Comparison of ENCODE assay signal across 8 mouse cellular contexts in the genomic region with DNA sequence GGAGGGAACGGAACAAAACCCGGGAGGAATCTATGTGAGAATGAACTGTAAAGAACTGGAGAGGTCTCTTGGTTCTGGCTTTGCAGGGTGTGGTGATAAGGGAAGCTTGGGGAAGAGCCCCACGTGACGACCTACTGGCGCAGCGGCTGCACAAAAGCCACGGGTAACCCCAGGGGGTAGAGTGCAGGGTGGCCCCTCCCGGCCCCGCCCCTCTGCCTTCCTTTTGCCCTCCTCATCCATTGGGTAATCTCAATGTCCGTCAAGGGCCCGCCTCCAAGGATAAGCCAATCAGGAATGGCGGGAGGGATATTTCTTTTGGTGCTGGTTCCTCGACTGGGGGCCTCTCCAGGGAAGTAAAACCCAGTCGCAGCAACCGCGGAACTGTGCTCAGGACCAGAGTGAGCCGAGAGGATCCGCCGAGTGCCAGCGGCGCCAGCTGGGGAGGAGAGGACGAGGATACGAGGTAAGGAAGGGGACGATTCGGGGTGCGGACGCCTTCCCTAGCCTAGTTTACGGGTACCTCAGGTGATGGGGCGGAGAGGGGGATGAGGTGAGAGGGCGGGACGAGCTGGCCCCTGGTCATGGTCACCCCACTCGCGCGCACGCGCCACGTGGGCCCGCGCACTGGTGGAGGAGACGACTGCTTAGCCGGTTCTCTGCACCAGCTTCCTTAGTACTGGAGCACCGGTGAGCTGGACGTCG. TPM values are rescaled to one million over a fixed set of nuclear protein-coding genes. Genes with fewer than 3 reads are reported as not detected.
DNase-seq lines count a peak whose midpoint lies in the region; ATAC-seq lines count a peak whose summit lies in the region.

A gene (plus strand): TSS at position 319 of the 702 bp plus-strand sequence.

- peak; percentile 82 for DNase-seq in c-Kit-negative CD71-positive TER-119-positive erythroid progenitor cells, embryonic 14.5 days (ENCODE audit: low read depth, low spot score)
- peak; percentile 71 for DNase-seq in fibroblast of lung, adult 2 months (ENCODE audit: low read depth)
- DNase-seq in kidney, postnatal 14 days = peak; percentile 95
- DNase-seq in liver, embryonic 13.5 days = peak; percentile 86
- DNase-seq in neural tube, embryonic 10.5 days (ENCODE audit: extremely low spot score, low spot score) = peak; percentile 88

- peak within 1 kb of the TSS; percentile 59 to 87 for H3K27ac ChIP-seq in heart, embryonic 14.5 days (replicated peaks in 1 of 2; ENCODE audit: control insufficient read depth in 1 of 2, insufficient read depth in 1 of 2, low read depth in 2 of 2, low read length in 2 of 2)
- H3K27ac ChIP-seq in liver, embryonic 13.5 days = peak within 1 kb of the TSS; percentile 79
- peak within 1 kb of the TSS; percentile 87 for H3K27ac ChIP-seq in stomach, embryonic 16.5 days (ENCODE audit: low read length)

- no peaks in the 10 kb centered on the region for H3K9me3 ChIP-seq in heart, embryonic 14.5 days (ENCODE audit: control insufficient read depth, low read length)
- H3K9me3 ChIP-seq in liver, embryonic 13.5 days (replicated peaks) = no peaks in the 10 kb centered on the region
- no peaks in the 10 kb centered on the region for H3K9me3 ChIP-seq in stomach, embryonic 16.5 days (replicated peaks; ENCODE audit: control insufficient read depth, low read length)

- H3K9ac ChIP-seq in heart, embryonic 14.5 days (ENCODE audit: low read length) = peak within 1 kb of the TSS; percentile 73
- peak within 1 kb of the TSS; percentile 77 for H3K9ac ChIP-seq in liver, embryonic 13.5 days
- peak within 1 kb of the TSS; percentile 77 for H3K9ac ChIP-seq in stomach, embryonic 16.5 days (ENCODE audit: low read length)

- peak; percentile 97 for ATAC-seq in CD4-positive, CD25-positive, alpha-beta regulatory T cell, adult 4 months
- peak; percentile 96 for ATAC-seq in heart, embryonic 14.5 days (ENCODE audit: insufficient number of reproducible peaks, insufficient read depth, low FRiP score, low read depth)
- peak; percentile 99 for ATAC-seq in liver, embryonic 13.5 days (ENCODE audit: low read depth)
- peak; percentile 99 for ATAC-seq in stomach, embryonic 16.5 days (ENCODE audit: insufficient read depth, low FRiP score)

- H3K36me3 ChIP-seq in heart, embryonic 14.5 days (ENCODE audit: control insufficient read depth, insufficient read depth, low read length) = peaks cover 24% of the 10 kb centered on the region
- H3K36me3 ChIP-seq in liver, embryonic 13.5 days = peaks cover 28% of the 10 kb centered on the region
- peaks cover 14% of the 10 kb centered on the region for H3K36me3 ChIP-seq in stomach, embryonic 16.5 days (ENCODE audit: control insufficient read depth, insufficient read depth, low read length)

- peaks cover 0 to 8% of the 10 kb centered on the region in 2 experiments; a peak in 2 of 4 replicates for H3K4me1 ChIP-seq in heart, embryonic 14.5 days (ENCODE audit: control insufficient read depth in 2 of 2, insufficient read depth in 2 of 2, low read length in 2 of 2)
- peaks cover 36% of the 10 kb centered on the region for H3K4me1 ChIP-seq in liver, embryonic 13.5 days (replicated peaks)
- peaks cover 9% of the 10 kb centered on the region; the same call in 1 of the 2 replicates for H3K4me1 ChIP-seq in stomach, embryonic 16.5 days (ENCODE audit: control insufficient read depth, insufficient read depth, low read length)

- H3K4me3 ChIP-seq in heart, embryonic 14.5 days (ENCODE audit: control insufficient read depth in 1 of 2, insufficient read depth in 1 of 2, low read depth in 1 of 2, low read length in 2 of 2) = peak within 1 kb of the TSS; percentile 65 to 100
- H3K4me3 ChIP-seq in liver, embryonic 13.5 days (replicated peaks) = peak within 1 kb of the TSS; percentile 74
- peak within 1 kb of the TSS; percentile 79 for H3K4me3 ChIP-seq in stomach, embryonic 16.5 days (replicated peaks; ENCODE audit: low read length)

- H3K4me2 ChIP-seq in heart, embryonic 14.5 days (ENCODE audit: low read length) = peak within 1 kb of the TSS; percentile 86
- peak within 1 kb of the TSS; percentile 94 for H3K4me2 ChIP-seq in liver, embryonic 13.5 days
- H3K4me2 ChIP-seq in stomach, embryonic 16.5 days (ENCODE audit: low read depth, low read length) = peak within 1 kb of the TSS; percentile 77

- H3K27me3 ChIP-seq in heart, embryonic 14.5 days (ENCODE audit: control insufficient read depth, insufficient read depth, low read length) = no peaks in the 10 kb centered on the region
- no peaks in the 10 kb centered on the region for H3K27me3 ChIP-seq in liver, embryonic 13.5 days
- no peaks in the 10 kb centered on the region for H3K27me3 ChIP-seq in stomach, embryonic 16.5 days (ENCODE audit: control insufficient read depth, insufficient read depth, low read length)

- under 1% methylated on average over 44 of the region's 44 CpGs for WGBS in heart, embryonic 14.5 days
- WGBS in liver, embryonic 13.5 days (ENCODE audit: insufficient replicate concordance) = under 1% methylated on average over 44 of the region's 44 CpGs
- 1% methylated on average over 44 of the region's 44 CpGs for WGBS in stomach, embryonic 16.5 days

RNA-seq across cellular contexts. Expression of the gene that starts here (rescaled TPM):
- polyA plus RNA-seq in CD4-positive, CD25-positive, alpha-beta regulatory T cell, adult 4 months (2017; shearing (Covaris generic)) = 10 to 100 TPM; 21.4 to 28.3 TPM
- 5.4 and 6.4 TPM in 2 replicates for polyA plus RNA-seq in heart, embryonic 14.5 days (2014; fragmentation: Nextera tagmentation; extraction: Ambion mirVana)
- 4.4 and 5.7 TPM in 2 replicates for polyA plus RNA-seq in liver, embryonic 13.5 days (2015; fragmentation: Nextera tagmentation; extraction: Ambion mirVana)
- 13.3 and 14.1 TPM in 2 replicates for polyA plus RNA-seq in stomach, embryonic 16.5 days (2015; fragmentation: Nextera tagmentation; extraction: Ambion mirVana)

Comparison
In these comparisons a context has a peak if more than half of its experiments do, and no peak if none do; other contexts are left out.
1. Peak in every context shown above with its lines: DNase-seq, ATAC-seq, H3K4me3 ChIP-seq and H3K27ac ChIP-seq.